Mouse (Mus musculus) ovary, adult 18-20 months (tissue): ENCODE data around the gene Sstr3.

Source experiments
- DNase-seq: peaks from one replicate; pipeline ENCODE4 v3.0.0; 2022; ENCODE audit warnings: low spot score, mixed read lengths

Sstr3 gene

GRCm38 (mm10) chr15:78502437-78503132 lies 41.9 kb downstream of the Sstr3 start:
- DNase-seq, result no peak

GRCm38 (mm10) chr15:78494968-78495406 lies 49.5 kb downstream of the Sstr3 start, which contains the start of gene Il2rb:
Gene Il2rb, minus strand, starts transcription at chr15:78495271.
- DNase-seq, result no peak

- DNase-seq, result no peak
Measured at GRCm38 (mm10) chr15:78493401-78494010, 51.0 kb downstream of the Sstr3 start.

- DNase-seq, result no peak
Measured at GRCm38 (mm10) chr15:78491301-78491700, 53.2 kb downstream of the Sstr3 start.

- no peak for DNase-seq
Measured at GRCm38 (mm10) chr15:78489906-78490305, 54.6 kb downstream of the Sstr3 start.

GRCm38 (mm10) chr15:78489248-78489647 lies 55.2 kb downstream of the Sstr3 start:
- DNase-seq, result no peak

GRCm38 (mm10) chr15:78487066-78487465 lies 57.4 kb downstream of the Sstr3 start:
- DNase-seq, result no peak
